Mouse (Mus musculus): Measurements from ENCODE around the gene Eva1c. TPM values are rescaled to one million over a fixed set of nuclear protein-coding genes. Genes with fewer than 3 reads are reported as not detected.

The Eva1c gene
- polyA plus RNA-seq, 1 experiment = 10.6 TPM

GRCm38 (mm10) chr16:90829136-90829535 lies 2.6 kb downstream of the Eva1c start:
- Histone ChIP-seq H3K4me1 (ENCODE audit: control insufficient read depth, insufficient read depth, low read length) (no peaks in the 10 kb centered on the region; the same call in none of the 2 replicates), H3K4me3 (replicated peaks; ENCODE audit: control insufficient read depth, low read depth, low read length) (no peak overlapping the region), H3K27ac (ENCODE audit: control insufficient read depth, insufficient read depth, low read depth, low read length, poor library complexity) (no peak overlapping the region)
- TF ChIP-seq CTCF (IDR thresholded peaks at IDR 0.05; ENCODE audit: control insufficient read depth, insufficient read depth, low read length) (no peak), POLR2A (IDR thresholded peaks at IDR 0.05; ENCODE audit: borderline replicate concordance, control insufficient read depth, low read depth, low read length) (no peak)
- WGBS = 75% methylated on average over 7 of the region's 7 CpGs

- Histone ChIP-seq H3K27ac (ENCODE audit: control insufficient read depth, insufficient read depth, low read depth, low read length, poor library complexity) (peak overlapping the region; percentile 50), H3K4me1 (ENCODE audit: control insufficient read depth, insufficient read depth, low read length) (no peaks in the 10 kb centered on the region; the same call in none of the 2 replicates), H3K4me3 (replicated peaks; ENCODE audit: control insufficient read depth, low read depth, low read length) (peak overlapping the region; percentile 56)
- under 1% methylated on average over 45 of the region's 45 CpGs for WGBS
- peak; percentile 52; the same call in 1 of the 2 replicates for TF ChIP-seq POLR2A (IDR thresholded peaks at IDR 0.05; ENCODE audit: borderline replicate concordance, control insufficient read depth, low read depth, low read length)
- TF ChIP-seq CTCF (IDR thresholded peaks at IDR 0.05; ENCODE audit: control insufficient read depth, insufficient read depth, low read length) = no peak
Observed at GRCm38 (mm10) chr16:90829894-90830685, 3.6 kb downstream of the Eva1c start.

GRCm38 (mm10) chr16:90830686-90831439 lies 4.3 kb downstream of the Eva1c start:
- 2% methylated on average over 67 of the region's 67 CpGs for WGBS
- no peak for TF ChIP-seq CTCF (IDR thresholded peaks at IDR 0.05; ENCODE audit: control insufficient read depth, insufficient read depth, low read length)
- no peak; the same call in 1 of the 2 replicates for TF ChIP-seq POLR2A (IDR thresholded peaks at IDR 0.05; ENCODE audit: borderline replicate concordance, control insufficient read depth, low read depth, low read length)
- peak overlapping the region; percentile 50; the same call in 1 of the 2 replicates for H3K27ac ChIP-seq (ENCODE audit: control insufficient read depth, insufficient read depth, low read depth, low read length, poor library complexity)
- H3K4me3 ChIP-seq (replicated peaks; ENCODE audit: control insufficient read depth, low read depth, low read length) = peak overlapping the region; percentile 56
- no peaks in the 10 kb centered on the region; the same call in none of the 2 replicates for H3K4me1 ChIP-seq (ENCODE audit: control insufficient read depth, insufficient read depth, low read length)

GRCm38 (mm10) chr16:90831676-90832075 lies 5.2 kb downstream of the Eva1c start:
- no peaks in the 10 kb centered on the region; the same call in none of the 2 replicates for H3K4me1 ChIP-seq (ENCODE audit: control insufficient read depth, insufficient read depth, low read length)
- no peak overlapping the region for H3K27ac ChIP-seq (ENCODE audit: control insufficient read depth, insufficient read depth, low read depth, low read length, poor library complexity)
- WGBS = 25% methylated on average over 15 of the region's 15 CpGs
- TF ChIP-seq CTCF (IDR thresholded peaks at IDR 0.05; ENCODE audit: control insufficient read depth, insufficient read depth, low read length) = no peak
- TF ChIP-seq POLR2A (IDR thresholded peaks at IDR 0.05; ENCODE audit: borderline replicate concordance, control insufficient read depth, low read depth, low read length) = no peak
- H3K4me3 ChIP-seq (replicated peaks; ENCODE audit: control insufficient read depth, low read depth, low read length) = no peak overlapping the region

DNA sequence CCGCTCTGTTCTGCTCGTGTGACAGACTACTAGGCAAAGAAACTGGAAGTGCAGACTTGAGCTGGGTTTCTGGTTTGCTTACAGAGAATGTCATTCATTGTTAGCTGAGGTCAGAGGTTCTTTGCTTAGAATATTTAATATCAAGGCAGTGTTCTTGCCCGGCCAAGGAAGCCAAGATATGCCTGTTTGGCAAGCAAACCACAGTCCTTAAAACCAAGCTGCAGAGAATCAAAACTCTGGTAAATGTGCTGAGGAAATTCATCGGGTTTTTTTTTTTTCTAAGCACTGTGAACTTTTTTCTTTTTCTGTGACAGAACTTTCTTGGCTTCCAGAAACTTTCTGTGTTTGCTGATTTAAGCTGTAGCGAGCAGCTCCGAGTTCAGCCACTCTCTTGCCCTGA lies 6.0 kb downstream of the Eva1c start:
- no peaks in the 10 kb centered on the region; the same call in none of the 2 replicates for H3K4me1 ChIP-seq (ENCODE audit: control insufficient read depth, insufficient read depth, low read length)
- H3K4me3 ChIP-seq (replicated peaks; ENCODE audit: control insufficient read depth, low read depth, low read length) = no peak overlapping the region
- 35% methylated on average over 6 of the region's 6 CpGs for WGBS
- no peak overlapping the region for H3K27ac ChIP-seq (ENCODE audit: control insufficient read depth, insufficient read depth, low read depth, low read length, poor library complexity)
- TF ChIP-seq CTCF (IDR thresholded peaks at IDR 0.05; ENCODE audit: control insufficient read depth, insufficient read depth, low read length) (no peak), POLR2A (IDR thresholded peaks at IDR 0.05; ENCODE audit: borderline replicate concordance, control insufficient read depth, low read depth, low read length) (no peak)

GRCm38 (mm10) chr16:90833041-90833791 lies 6.7 kb downstream of the Eva1c start:
- H3K4me1 ChIP-seq (ENCODE audit: control insufficient read depth, insufficient read depth, low read length) = no peaks in the 10 kb centered on the region; the same call in none of the 2 replicates
- 56% methylated on average over 9 of the region's 9 CpGs for WGBS
- no peak overlapping the region for H3K27ac ChIP-seq (ENCODE audit: control insufficient read depth, insufficient read depth, low read depth, low read length, poor library complexity)
- H3K4me3 ChIP-seq (replicated peaks; ENCODE audit: control insufficient read depth, low read depth, low read length) = no peak overlapping the region
- TF ChIP-seq POLR2A (IDR thresholded peaks at IDR 0.05; ENCODE audit: borderline replicate concordance, control insufficient read depth, low read depth, low read length) = no peak
- no peak for TF ChIP-seq CTCF (IDR thresholded peaks at IDR 0.05; ENCODE audit: control insufficient read depth, insufficient read depth, low read length)

DNA sequence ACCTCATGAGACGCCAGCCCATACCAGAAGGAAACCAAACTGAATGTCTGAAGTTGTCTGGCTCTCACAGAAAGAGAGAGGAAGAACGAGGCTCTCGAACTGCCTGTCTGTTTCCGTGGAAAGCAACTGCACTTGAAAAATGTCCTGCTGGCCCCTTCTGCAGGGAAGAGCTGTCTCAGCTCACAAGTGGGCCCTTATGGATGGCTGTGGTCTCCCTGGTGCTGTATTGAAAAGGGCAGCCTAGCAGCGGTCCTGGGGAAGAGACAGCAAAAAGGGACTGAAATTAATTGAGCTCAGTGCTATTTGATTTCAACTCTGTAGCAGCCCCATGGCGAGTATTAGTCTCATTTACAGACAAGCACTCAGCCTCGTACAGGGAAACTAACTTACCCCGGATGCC lies 10.9 kb downstream of the Eva1c start:
- no peak overlapping the region for H3K27ac ChIP-seq (ENCODE audit: control insufficient read depth, insufficient read depth, low read depth, low read length, poor library complexity)
- TF ChIP-seq POLR2A (IDR thresholded peaks at IDR 0.05; ENCODE audit: borderline replicate concordance, control insufficient read depth, low read depth, low read length) = no peak
- TF ChIP-seq CTCF (IDR thresholded peaks at IDR 0.05; ENCODE audit: control insufficient read depth, insufficient read depth, low read length) = no peak
- H3K4me3 ChIP-seq (replicated peaks; ENCODE audit: control insufficient read depth, low read depth, low read length) = no peak overlapping the region
- 51% methylated on average over 8 of the region's 8 CpGs for WGBS
- H3K4me1 ChIP-seq (ENCODE audit: control insufficient read depth, insufficient read depth, low read length) = no peaks in the 10 kb centered on the region
